Mouse (Mus musculus) ES-Bruce4 (cell line): ENCODE measurements around the gene 2210011C24Rik. TPM values are rescaled to one million over a fixed set of nuclear protein-coding genes. Genes with fewer than 3 reads are reported as not detected.

ENCODE experiments used
- H3K27ac ChIP-seq: 2 replicates; pipeline ENCODE4 v1.5.1; 2012; ENCODE audit warnings: low read length, inconsistent platforms; ENCODE audit not compliant: insufficient read depth
- H3K27me3 ChIP-seq: 2 replicates; pipeline ENCODE4 v1.6.1; 2012; ENCODE audit warnings: mild to moderate bottlenecking, low read length, inconsistent platforms; ENCODE audit not compliant: control insufficient read depth, poor library complexity, insufficient read depth, severe bottlenecking
- H3K36me3 ChIP-seq: 2 replicates; pipeline ENCODE4 v1.6.1; 2012; ENCODE audit warnings: inconsistent platforms, mild to moderate bottlenecking, low read length, moderate library complexity; ENCODE audit not compliant: control insufficient read depth, poor library complexity, insufficient read depth, severe bottlenecking
- H3K4me1 ChIP-seq: one replicate; pipeline ENCODE4 v1.8.1; 2011; ENCODE audit warnings: low read length; ENCODE audit not compliant: control insufficient read depth, insufficient read depth
- H3K4me3 ChIP-seq: 2 replicates; pipeline ENCODE4 v1.5.1; 2011; ENCODE audit warnings: low read depth, mild to moderate bottlenecking, low read length
- H3K9ac ChIP-seq: 2 replicates; pipeline ENCODE4 v1.6.1; 2012; ENCODE audit warnings: low read depth, mild to moderate bottlenecking, inconsistent platforms; ENCODE audit not compliant: poor library complexity, severe bottlenecking
- H3K9me3 ChIP-seq: replicated peaks from 2 replicates; pipeline ENCODE4 v1.6.1; 2012; ENCODE audit warnings: mild to moderate bottlenecking, low read length, inconsistent platforms; ENCODE audit not compliant: control insufficient read depth, poor library complexity, insufficient read depth, severe bottlenecking
- CTCF ChIP-seq: IDR thresholded peaks from one replicate; pipeline ENCODE4 v1.8.1; 2011; ENCODE audit warnings: low read depth, low read length
- EP300 ChIP-seq: IDR thresholded peaks from 2 replicates; pipeline ENCODE4 v1.6.1; 2011; ENCODE audit warnings: low read depth, low read length; ENCODE audit not compliant: insufficient read depth
- POLR2A ChIP-seq: IDR thresholded peaks from one replicate; pipeline ENCODE4 v1.8.1; 2011; ENCODE audit warnings: low read length; ENCODE audit not compliant: insufficient read depth
- polyA plus RNA-seq: library from polyadenylated mRNA; stranded (reverse); fragments of >200 nt; gene quantifications from 2 replicates; pipeline ENCODE4 v1.2.4, GENCODE M21; 2011; ENCODE audit warnings: low read depth; ENCODE audit not compliant: missing spikeins, insufficient read depth, insufficient read length

2210011C24Rik gene
- polyA plus RNA-seq, result 11.2 and 15.9 TPM in 2 replicates

DNA sequence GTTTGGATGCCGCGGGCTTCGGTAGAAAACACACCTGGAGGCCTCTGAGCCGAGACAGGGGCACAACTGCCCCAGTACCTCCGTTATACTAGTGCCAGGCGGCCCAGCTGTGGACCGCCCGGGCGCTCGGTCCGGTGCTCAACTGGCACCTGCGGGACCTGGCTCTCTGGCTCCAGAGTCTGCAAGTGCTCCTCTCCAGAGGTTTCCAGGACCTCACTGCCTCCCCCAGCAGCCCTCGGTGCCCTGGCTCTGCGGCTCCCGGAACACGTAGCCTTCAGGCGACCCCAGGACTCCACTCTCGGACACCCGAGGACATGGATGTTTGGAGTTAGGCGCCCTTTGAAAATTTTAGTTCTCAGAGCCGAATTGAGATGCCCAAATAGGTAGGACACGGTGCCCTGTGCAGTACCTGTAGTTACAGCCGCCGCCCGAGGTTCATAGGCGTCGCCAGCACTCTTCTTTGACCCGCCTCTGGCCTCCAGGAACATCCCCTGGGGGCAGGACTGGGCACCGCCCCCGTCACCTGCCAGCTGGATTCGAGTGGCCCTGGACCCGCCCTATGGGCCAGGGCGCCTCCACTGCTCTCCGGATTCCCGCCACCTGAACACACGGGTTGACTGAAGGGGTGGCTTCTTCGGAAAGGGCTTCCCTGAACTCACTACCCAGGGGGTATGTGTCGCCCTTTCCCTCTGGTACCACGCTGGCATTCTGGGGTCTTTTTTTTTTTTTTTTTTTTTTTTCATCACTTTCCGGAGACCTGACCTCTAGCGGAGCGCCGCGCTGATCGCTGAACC, at the start of gene 2210011C24Rik:
Gene 2210011C24Rik, minus strand, starts transcription at position 467 of the 794 bp plus-strand sequence.
- Histone ChIP-seq H3K9me3 (no peaks in the 10 kb centered on the region; the same call in 1 of the 2 replicates), H3K4me3 (peak within 1 kb of the TSS; percentile 65), H3K27me3 (0 out of 2 replicates have a peak, but pooled peaks cover 5% of the 10 kb centered on the region), H3K36me3 (no peaks in the 10 kb centered on the region), H3K9ac (peak within 1 kb of the TSS; percentile 94), H3K27ac (no peak within 1 kb of the TSS), H3K4me1 (no peaks in the 10 kb centered on the region)
- TF ChIP-seq CTCF, result no peak
- TF ChIP-seq EP300, result no peak
- no peak for TF ChIP-seq POLR2A

GRCm38 (mm10) chr8:84060245-84060644, 48.3 kb upstream of the 2210011C24Rik start:
- Histone ChIP-seq H3K36me3 (no peaks in the 10 kb centered on the region), H3K9ac (no peak overlapping the region), H3K4me1 (peaks cover 2% of the 10 kb centered on the region), H3K27ac (no peak overlapping the region), H3K27me3 (no peaks in the 10 kb centered on the region), H3K4me3 (no peak overlapping the region), H3K9me3 (0 out of 2 replicates have a peak, but pooled peaks cover 1% of the 10 kb centered on the region)
- no peak for TF ChIP-seq EP300
- no peak for TF ChIP-seq POLR2A
- no peak for TF ChIP-seq CTCF

DNA sequence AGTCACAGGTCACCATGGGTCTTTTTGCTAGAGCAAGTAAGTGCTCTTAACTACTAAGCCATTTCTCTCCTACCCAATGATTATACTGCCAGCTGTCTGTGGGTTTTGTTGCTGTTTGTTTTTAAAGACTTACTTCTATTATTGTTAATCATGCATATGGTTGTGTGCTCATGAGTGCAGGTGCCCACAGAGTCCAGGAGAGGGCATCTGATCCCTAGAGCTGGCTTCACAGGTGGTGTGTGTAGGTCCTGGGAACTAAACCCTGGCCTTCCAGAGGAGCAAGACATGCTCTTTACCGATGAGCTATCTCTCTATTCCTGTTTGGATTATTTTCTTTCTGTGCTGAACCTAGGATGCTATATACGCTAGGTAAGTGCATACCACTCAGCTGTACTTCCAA, 47.3 kb upstream of the 2210011C24Rik start:
- H3K9ac ChIP-seq, result no peak overlapping the region
- H3K4me1 ChIP-seq, result peaks cover 2% of the 10 kb centered on the region
- H3K4me3 ChIP-seq, result no peak overlapping the region
- H3K9me3 ChIP-seq, result 0 out of 2 replicates have a peak, but pooled peaks cover 2% of the 10 kb centered on the region
- H3K36me3 ChIP-seq, result no peaks in the 10 kb centered on the region
- H3K27ac ChIP-seq, result no peak overlapping the region
- TF ChIP-seq POLR2A (no peak), CTCF (peak; percentile 56)
- H3K27me3 ChIP-seq, result no peaks in the 10 kb centered on the region

GRCm38 (mm10) chr8:84057827-84058226, 45.9 kb upstream of the 2210011C24Rik start:
- Histone ChIP-seq H3K27ac (no peak overlapping the region), H3K36me3 (no peaks in the 10 kb centered on the region), H3K9ac (no peak overlapping the region), H3K4me3 (no peak overlapping the region), H3K9me3 (peaks cover 2% of the 10 kb centered on the region; the same call in 1 of the 2 replicates), H3K27me3 (no peaks in the 10 kb centered on the region), H3K4me1 (no peaks in the 10 kb centered on the region)
- TF ChIP-seq POLR2A (no peak), EP300 (no peak), CTCF (no peak)

GRCm38 (mm10) chr8:84053229-84053628, 41.3 kb upstream of the 2210011C24Rik start:
- Histone ChIP-seq H3K4me3 (no peak overlapping the region), H3K9ac (no peak overlapping the region), H3K27me3 (no peaks in the 10 kb centered on the region), H3K4me1 (no peaks in the 10 kb centered on the region), H3K27ac (no peak overlapping the region), H3K9me3 (peaks cover 2% of the 10 kb centered on the region; the same call in 1 of the 2 replicates), H3K36me3 (no peaks in the 10 kb centered on the region)
- TF ChIP-seq POLR2A (no peak), CTCF (no peak), EP300 (no peak)

- H3K9ac ChIP-seq, result no peak overlapping the region
- no peaks in the 10 kb centered on the region for H3K4me1 ChIP-seq
- H3K4me3 ChIP-seq, result no peak overlapping the region
- no peaks in the 10 kb centered on the region for H3K36me3 ChIP-seq
- peaks cover 2% of the 10 kb centered on the region; the same call in 1 of the 2 replicates for H3K9me3 ChIP-seq
- no peak overlapping the region for H3K27ac ChIP-seq
- no peaks in the 10 kb centered on the region for H3K27me3 ChIP-seq
- TF ChIP-seq CTCF, result no peak
- TF ChIP-seq POLR2A, result no peak
- TF ChIP-seq EP300, result no peak
Observed at GRCm38 (mm10) chr8:84052746-84053145, 40.8 kb upstream of the 2210011C24Rik start.
